Mouse (Mus musculus) forebrain, embryonic 15.5 days (tissue): ENCODE measurements at regions not wholly inside any gene's neighbourhood (a gene's known extent, or its start where the extent isn't known, plus 50 kb on each side); places are given as distances from the start of the nearest gene placed in this dataset.

Source experiments
- ATAC-seq: fragments of 200-750 bp; cut with Nextera tagmentation; replicated peaks from 2 replicates; pipeline ENCODE4 v1.8.0; 2017; ENCODE audit warnings: mild to moderate bottlenecking, moderate TSS enrichment, moderate library complexity
- H3K27ac ChIP-seq: fragments of 300-500 bp; sonication (generic); replicated peaks from 2 replicates; pipeline ENCODE4 v1.5.1; 2015; ENCODE audit warnings: mild to moderate bottlenecking, inconsistent platforms
- H3K27me3 ChIP-seq: fragments of 300-500 bp; sonication (generic); 2 replicates; pipeline ENCODE4 v1.6.1; 2015; ENCODE audit warnings: inconsistent platforms
- H3K36me3 ChIP-seq: fragments of 300-500 bp; sonication (generic); 2 replicates; pipeline ENCODE4 v1.6.1; 2015; ENCODE audit warnings: mild to moderate bottlenecking, inconsistent platforms
- H3K4me1 ChIP-seq: fragments of 300-500 bp; sonication (generic); 2 replicates; pipeline ENCODE4 v1.6.1; 2015; ENCODE audit warnings: inconsistent platforms
- H3K4me2 ChIP-seq: fragments of 300-500 bp; sonication (generic); replicated peaks from 2 replicates; pipeline ENCODE4 v1.6.1; 2015; ENCODE audit warnings: mild to moderate bottlenecking, inconsistent platforms
- H3K4me3 ChIP-seq: fragments of 300-500 bp; sonication (generic); 2 replicates; pipeline ENCODE4 v1.5.1; 2015; ENCODE audit warnings: mild to moderate bottlenecking, inconsistent platforms
- H3K9ac ChIP-seq: fragments of 300-500 bp; sonication (generic); replicated peaks from 2 replicates; pipeline ENCODE4 v1.6.1; 2015; ENCODE audit warnings: mild to moderate bottlenecking, inconsistent platforms
- H3K9me3 ChIP-seq: fragments of 300-500 bp; sonication (generic); 2 replicates; pipeline ENCODE4 v1.6.1; 2016; ENCODE audit warnings: inconsistent platforms
- WGBS: fragments of 180-500 bp; shearing (Covaris S2); methylation state at CpG from one replicate; pipeline ENCODE4 v1.1.7; 2015; ENCODE audit warnings: mixed read lengths; 5-methylcytosine and 5-hydroxymethylcytosine counted together

DNA sequence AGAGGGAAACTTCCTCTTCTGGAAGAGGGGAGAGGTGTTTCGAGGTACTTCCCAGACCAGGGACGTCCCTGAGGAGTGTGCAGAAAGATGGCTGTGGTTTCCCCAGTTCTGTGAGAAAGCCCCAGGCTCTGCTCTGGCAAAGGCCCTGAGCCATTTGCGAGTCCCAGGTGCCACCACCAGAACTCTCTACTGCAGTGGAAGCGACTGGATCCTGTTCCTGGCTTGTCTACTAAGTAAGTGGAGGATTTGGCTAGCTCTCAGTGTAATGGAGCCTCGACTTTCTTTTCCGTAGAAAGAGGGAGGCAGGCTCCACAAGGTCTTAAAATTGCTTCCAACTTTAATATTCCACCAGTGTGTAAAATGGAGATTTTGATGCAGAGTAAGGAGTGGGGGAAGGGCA, 186.1 kb upstream of the Arglu1 start:
- Histone ChIP-seq H3K4me2 (no peak overlapping the region), H3K4me3 (no peak overlapping the region), H3K36me3 (no peaks in the 10 kb centered on the region), H3K9me3 (no peaks in the 10 kb centered on the region), H3K27ac (no peak overlapping the region), H3K27me3 (no peaks in the 10 kb centered on the region), H3K9ac (no peak overlapping the region), H3K4me1 (0 out of 2 replicates have a peak, but pooled peaks cover 4% of the 10 kb centered on the region)
- WGBS: 74% methylated on average over 6 of the region's 6 CpGs
- ATAC-seq: 0 out of 2 replicates have a peak, but pooled peaks have one; percentile 11

DNA sequence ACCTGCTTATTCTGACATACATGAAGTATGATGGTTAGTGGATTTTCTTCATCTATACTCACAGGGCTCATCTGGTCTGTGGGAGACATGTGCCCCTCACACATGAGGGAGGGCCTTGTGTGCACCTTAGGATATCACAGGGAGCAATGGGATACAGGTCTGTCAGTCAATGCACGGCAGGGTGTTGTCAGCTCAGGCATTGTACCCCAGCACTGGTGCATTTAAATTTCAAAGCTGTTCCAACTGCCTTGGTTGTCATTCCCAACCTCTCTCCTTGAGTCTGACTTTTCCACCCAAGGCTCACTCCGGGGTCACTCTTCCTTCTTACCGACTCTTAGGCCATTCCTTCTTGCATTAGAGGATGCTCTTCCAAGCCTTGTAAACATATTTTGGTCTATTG, 181.6 kb upstream of the Arglu1 start:
- H3K4me1 ChIP-seq: 0 out of 2 replicates have a peak, but pooled peaks cover 8% of the 10 kb centered on the region
- no peaks in the 10 kb centered on the region for H3K27me3 ChIP-seq
- no peak overlapping the region for H3K4me3 ChIP-seq
- no peaks in the 10 kb centered on the region for H3K9me3 ChIP-seq
- no peak for ATAC-seq
- H3K4me2 ChIP-seq: no peak overlapping the region
- no peak overlapping the region for H3K9ac ChIP-seq
- 31% methylated on average over 3 of the region's 3 CpGs for WGBS
- H3K36me3 ChIP-seq: no peaks in the 10 kb centered on the region
- no peak overlapping the region for H3K27ac ChIP-seq

DNA sequence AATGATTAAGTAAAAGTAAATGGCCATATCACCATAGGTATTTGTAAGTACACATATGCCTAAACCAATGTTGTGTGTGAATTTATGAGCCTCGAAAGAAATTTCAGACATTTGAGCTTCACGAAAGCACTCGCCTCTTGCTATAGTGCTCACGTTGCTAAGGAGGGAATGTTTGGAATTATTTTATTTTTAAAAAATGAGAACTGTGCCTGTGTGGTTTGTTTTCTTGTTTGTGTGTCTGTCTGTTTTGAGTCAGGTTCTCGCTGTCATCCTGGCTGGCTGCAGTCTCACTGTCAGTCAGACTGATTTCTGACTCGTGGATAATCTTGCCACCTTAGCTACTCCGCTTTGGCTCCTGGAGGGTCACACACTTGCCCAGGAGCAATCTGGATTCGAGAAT, 180.7 kb upstream of the Arglu1 start:
- H3K4me2 ChIP-seq: no peak overlapping the region
- no peak overlapping the region for H3K9ac ChIP-seq
- ATAC-seq: no peak
- no peaks in the 10 kb centered on the region for H3K36me3 ChIP-seq
- no peaks in the 10 kb centered on the region for H3K9me3 ChIP-seq
- WGBS: 47% methylated on average over 8 of the region's 8 CpGs
- 0 out of 2 replicates have a peak, but pooled peaks cover 6% of the 10 kb centered on the region for H3K4me1 ChIP-seq
- no peak overlapping the region for H3K27ac ChIP-seq
- H3K27me3 ChIP-seq: no peaks in the 10 kb centered on the region
- H3K4me3 ChIP-seq: no peak overlapping the region

DNA sequence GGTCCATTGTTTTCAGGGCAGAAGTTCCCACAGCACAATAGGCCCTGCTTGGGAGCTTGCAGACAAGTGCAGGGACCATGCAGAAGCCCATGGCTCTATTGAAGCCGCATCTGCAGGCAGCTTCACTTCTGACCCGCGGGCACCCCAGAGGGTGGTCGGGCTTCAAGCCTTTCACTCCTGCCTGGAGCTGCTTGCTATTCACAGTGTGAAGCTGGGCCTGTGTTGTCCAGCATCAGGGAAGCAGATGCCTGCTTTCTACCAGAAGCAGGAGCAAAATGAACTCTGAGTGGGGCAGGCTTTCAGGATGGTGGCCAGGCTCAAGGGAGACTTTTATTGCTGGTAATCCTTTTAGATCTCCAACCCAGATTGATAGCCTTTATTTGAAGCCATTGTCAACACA, 180.2 kb upstream of the Arglu1 start:
- Histone ChIP-seq H3K9me3 (no peaks in the 10 kb centered on the region), H3K9ac (no peak overlapping the region), H3K4me2 (no peak overlapping the region), H3K27me3 (no peaks in the 10 kb centered on the region), H3K36me3 (no peaks in the 10 kb centered on the region), H3K4me3 (no peak overlapping the region), H3K27ac (no peak overlapping the region), H3K4me1 (0 out of 2 replicates have a peak, but pooled peaks cover 6% of the 10 kb centered on the region)
- ATAC-seq: 0 out of 2 replicates have a peak, but pooled peaks have one; percentile 23
- WGBS: 4% methylated on average over 4 of the region's 4 CpGs

DNA sequence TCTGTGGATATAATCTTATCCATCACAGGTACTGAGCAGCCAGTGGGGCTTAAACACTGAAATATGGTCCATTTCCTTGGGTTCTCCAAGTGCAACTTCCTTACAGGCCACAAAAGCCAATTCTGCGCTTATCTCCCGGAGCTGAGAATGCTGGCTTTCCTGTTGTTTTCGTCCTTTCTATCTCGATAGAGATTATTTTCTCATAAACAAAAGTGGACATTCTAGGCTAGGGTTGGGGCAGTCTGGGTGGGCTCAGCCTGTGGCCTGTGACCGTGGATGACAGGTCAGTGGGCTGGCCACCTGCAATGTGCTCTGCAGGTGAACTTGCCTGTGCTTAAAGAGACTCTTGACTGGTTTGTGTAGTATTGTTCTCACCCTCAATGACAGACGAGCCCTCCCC, 179.0 kb upstream of the Arglu1 start:
- H3K9me3 ChIP-seq: no peaks in the 10 kb centered on the region
- no peak for ATAC-seq
- no peak overlapping the region for H3K4me2 ChIP-seq
- no peak overlapping the region for H3K27ac ChIP-seq
- H3K27me3 ChIP-seq: no peaks in the 10 kb centered on the region
- H3K9ac ChIP-seq: no peak overlapping the region
- H3K36me3 ChIP-seq: no peaks in the 10 kb centered on the region
- WGBS: 47% methylated on average over 6 of the region's 6 CpGs
- H3K4me3 ChIP-seq: no peak overlapping the region
- H3K4me1 ChIP-seq: 0 out of 2 replicates have a peak, but pooled peaks cover 6% of the 10 kb centered on the region

DNA sequence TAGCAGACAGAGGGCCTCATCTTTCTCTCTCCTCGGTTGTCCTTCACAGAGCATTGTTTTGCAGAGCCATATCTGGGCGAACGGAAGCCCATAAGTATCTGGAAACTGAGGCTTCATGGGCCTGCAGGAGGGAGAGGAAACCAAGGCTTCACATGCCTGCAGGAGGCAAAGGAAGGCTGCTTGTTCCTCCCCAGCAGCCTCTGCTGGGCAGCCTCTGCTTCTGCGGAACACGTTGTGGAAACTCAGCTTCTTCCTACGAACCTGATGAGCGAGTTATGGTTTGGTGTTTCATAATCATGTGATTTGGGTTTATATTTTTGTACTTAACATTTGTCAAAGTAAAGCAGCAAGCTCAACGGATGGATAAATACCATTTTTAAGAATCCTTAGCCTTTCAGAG, 177.6 kb upstream of the Arglu1 start:
- H3K27ac ChIP-seq: no peak overlapping the region
- H3K9me3 ChIP-seq: no peaks in the 10 kb centered on the region
- H3K4me2 ChIP-seq: no peak overlapping the region
- no peak overlapping the region for H3K9ac ChIP-seq
- no peak overlapping the region for H3K4me3 ChIP-seq
- 64% methylated on average over 8 of the region's 8 CpGs for WGBS
- ATAC-seq: no peak
- no peaks in the 10 kb centered on the region for H3K36me3 ChIP-seq
- no peaks in the 10 kb centered on the region for H3K27me3 ChIP-seq
- 0 out of 2 replicates have a peak, but pooled peaks cover 6% of the 10 kb centered on the region for H3K4me1 ChIP-seq

DNA sequence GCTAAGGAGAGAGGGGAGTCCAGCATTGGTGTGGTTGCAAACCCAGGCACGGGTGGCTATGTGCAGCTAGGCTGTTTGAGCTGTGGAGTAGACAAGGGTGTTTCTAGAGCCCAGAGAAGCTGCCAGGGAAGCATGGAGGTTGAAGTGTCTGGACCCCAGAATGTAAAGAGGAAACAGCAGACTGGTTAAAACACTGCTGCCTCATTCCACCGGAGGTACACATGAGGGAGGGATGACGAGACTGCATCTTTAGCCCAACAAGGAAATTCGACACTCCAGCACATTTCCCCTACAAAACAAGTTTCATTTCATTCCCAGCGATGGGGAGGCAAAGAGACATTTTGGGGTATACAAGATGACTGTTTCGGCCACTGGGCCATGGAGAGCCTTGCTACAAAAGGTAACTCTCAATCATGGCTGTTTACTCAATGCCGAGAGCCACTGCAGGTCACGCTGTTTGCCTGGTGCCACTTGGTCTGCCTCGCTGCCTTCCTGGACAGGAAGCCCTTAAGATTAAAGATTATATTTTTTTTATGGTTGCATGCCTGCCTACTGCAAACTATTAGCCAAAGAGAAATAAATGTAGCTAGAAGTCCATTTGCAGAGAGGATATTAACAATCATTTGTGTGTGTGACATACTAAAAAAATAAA, 176.9 kb upstream of the Arglu1 start:
- no peak overlapping the region for H3K4me2 ChIP-seq
- H3K27ac ChIP-seq: no peak overlapping the region
- ATAC-seq: no peak
- no peak overlapping the region for H3K4me3 ChIP-seq
- no peak overlapping the region for H3K9ac ChIP-seq
- H3K36me3 ChIP-seq: no peaks in the 10 kb centered on the region
- no peaks in the 10 kb centered on the region for H3K9me3 ChIP-seq
- 0 out of 2 replicates have a peak, but pooled peaks cover 6% of the 10 kb centered on the region for H3K4me1 ChIP-seq
- WGBS: 71% methylated on average over 9 of the region's 9 CpGs
- no peaks in the 10 kb centered on the region for H3K27me3 ChIP-seq

DNA sequence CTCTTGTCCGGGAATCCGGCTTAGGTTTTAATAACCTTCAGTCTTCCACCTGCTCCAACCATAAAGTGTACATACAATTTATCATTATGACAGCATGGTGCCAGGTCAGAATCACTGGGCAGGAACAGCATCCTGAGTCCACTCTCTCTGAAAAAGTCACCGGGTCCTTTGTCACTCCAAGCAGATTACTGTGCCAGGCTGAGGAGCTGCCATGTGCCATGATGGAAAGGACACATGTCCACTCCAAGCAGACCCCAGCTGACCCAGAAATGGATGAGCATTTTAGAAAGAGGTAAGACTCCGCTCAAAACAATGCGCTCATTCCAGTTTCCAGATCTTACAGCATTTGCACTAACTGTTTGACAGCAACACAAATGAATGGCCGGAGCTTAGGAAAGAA, 172.4 kb upstream of the Arglu1 start:
- Histone ChIP-seq H3K27ac (no peak overlapping the region), H3K27me3 (no peaks in the 10 kb centered on the region), H3K36me3 (no peaks in the 10 kb centered on the region), H3K4me2 (no peak overlapping the region), H3K9ac (no peak overlapping the region), H3K9me3 (no peaks in the 10 kb centered on the region), H3K4me3 (no peak overlapping the region), H3K4me1 (no peaks in the 10 kb centered on the region)
- 91% methylated on average over 6 of the region's 6 CpGs for WGBS
- ATAC-seq: no peak

DNA sequence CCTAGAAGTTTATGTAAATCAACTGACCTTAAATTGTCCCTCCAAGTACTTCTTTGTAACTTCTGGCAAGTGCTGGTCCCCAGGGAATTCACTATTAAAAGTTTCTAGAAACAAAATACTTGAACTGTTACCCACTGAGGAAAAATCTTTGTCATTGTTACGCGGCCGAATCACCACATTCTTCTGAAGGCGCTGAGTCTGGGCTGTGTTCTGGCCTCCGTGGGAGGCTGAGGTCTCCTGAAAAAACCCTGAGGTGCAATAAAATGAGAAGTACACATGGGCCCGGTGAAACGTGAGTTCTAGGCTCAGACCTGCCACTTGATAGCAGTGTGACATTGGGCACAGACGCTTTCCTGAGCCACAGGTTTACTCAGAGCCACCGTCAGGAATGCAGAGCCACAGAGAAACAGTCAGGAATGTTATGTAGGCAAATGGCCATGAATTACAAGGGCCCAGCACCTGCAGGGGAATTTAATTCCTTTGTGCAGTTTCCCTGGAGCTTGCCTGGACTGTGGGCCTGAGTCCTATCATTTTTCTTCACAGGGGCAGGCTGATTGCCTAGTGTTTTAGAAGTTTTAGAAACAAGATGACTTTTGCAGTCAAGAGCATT, 171.1 kb upstream of the Arglu1 start:
- Histone ChIP-seq H3K4me2 (no peak overlapping the region), H3K4me3 (no peak overlapping the region), H3K36me3 (no peaks in the 10 kb centered on the region), H3K27me3 (no peaks in the 10 kb centered on the region), H3K27ac (no peak overlapping the region), H3K4me1 (no peaks in the 10 kb centered on the region), H3K9me3 (no peaks in the 10 kb centered on the region), H3K9ac (no peak overlapping the region)
- no peak for ATAC-seq
- 62% methylated on average over 9 of the region's 9 CpGs for WGBS

DNA sequence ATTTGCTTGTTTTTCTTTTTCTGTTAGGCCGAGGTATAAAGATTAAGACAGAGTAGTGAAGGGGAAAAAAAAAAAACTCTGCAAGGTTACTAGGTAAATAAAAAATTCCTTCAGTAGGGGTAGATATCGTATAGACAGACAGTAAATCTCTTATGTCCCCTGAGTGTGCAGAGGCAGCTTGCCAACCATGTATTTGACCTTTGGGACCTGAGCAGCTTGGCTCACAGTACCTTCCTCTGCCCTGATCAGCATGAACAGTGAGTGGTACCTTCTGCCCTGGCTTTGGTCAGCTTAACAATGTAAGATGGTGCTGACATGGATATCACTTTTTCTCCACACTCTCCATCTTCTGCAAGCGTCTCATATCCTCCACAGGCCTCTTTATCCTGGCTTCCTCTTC, 168.3 kb upstream of the Arglu1 start:
- Histone ChIP-seq H3K9ac (no peak overlapping the region), H3K27ac (no peak overlapping the region), H3K27me3 (no peaks in the 10 kb centered on the region), H3K4me3 (no peak overlapping the region), H3K4me1 (no peaks in the 10 kb centered on the region), H3K36me3 (no peaks in the 10 kb centered on the region), H3K4me2 (no peak overlapping the region), H3K9me3 (no peaks in the 10 kb centered on the region)
- ATAC-seq: no peak
- WGBS: 80% methylated on average over 3 of the region's 3 CpGs

DNA sequence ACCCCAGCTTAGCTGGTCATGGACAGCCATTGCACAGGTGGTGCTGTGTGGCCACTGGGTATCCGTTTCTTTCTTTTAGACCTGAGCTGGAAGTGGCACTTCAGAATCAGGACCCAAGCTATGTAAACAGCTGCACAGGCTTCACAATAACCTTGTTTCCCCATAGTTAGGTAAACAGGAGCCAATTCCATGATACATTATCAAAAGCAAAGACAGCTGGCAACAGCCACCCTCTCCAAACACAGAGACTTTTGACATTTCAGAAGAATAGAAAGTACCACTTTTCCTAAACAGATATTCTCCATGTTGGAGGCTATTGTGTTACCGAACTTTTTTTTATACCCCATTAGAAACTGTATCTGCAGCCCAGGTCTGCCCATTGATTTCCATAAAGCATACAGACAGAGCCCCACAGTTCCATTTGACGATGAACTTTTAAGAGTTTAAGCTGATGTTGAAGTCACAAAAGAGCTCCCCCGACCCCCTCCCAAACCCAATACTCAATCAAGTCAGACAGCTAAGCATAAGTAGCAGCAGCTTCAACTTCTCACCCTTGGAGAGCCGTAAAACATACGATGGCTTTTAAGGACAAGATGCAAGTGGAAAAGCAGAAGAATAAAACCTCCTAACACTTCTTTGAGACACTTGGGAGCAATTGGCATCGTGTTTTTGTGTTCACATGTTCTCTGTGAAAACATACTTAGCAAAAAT, 162.5 kb upstream of the Arglu1 start:
- no peak overlapping the region for H3K4me3 ChIP-seq
- no peak overlapping the region for H3K4me2 ChIP-seq
- H3K4me1 ChIP-seq: 0 out of 2 replicates have a peak, but pooled peaks cover 6% of the 10 kb centered on the region
- H3K9ac ChIP-seq: no peak overlapping the region
- no peak overlapping the region for H3K27ac ChIP-seq
- H3K9me3 ChIP-seq: no peaks in the 10 kb centered on the region
- no peaks in the 10 kb centered on the region for H3K36me3 ChIP-seq
- no peaks in the 10 kb centered on the region for H3K27me3 ChIP-seq
- WGBS: 33% methylated on average over 7 of the region's 7 CpGs
- no peak for ATAC-seq

DNA sequence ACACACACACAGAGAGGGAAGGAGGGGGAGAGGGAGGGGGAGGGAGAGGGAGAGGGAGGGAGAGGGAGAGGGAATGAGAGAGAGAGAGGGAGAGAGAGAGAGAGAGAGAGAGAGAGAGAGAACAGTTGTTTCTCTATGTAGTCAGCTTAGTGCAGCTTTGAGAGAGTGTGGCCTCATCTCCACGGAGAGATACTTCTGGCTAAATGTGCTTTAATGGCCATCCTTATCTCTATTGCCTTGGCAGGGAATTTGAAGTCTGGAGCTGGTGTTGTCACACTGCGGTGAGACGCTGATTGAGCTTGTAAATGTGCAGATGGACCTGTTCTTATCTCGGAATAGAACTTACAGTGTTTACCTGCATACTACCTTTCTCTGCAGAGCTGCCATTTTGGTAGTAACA, 160.9 kb upstream of the Arglu1 start:
- WGBS: 84% methylated on average over 4 of the region's 4 CpGs
- H3K9me3 ChIP-seq: no peaks in the 10 kb centered on the region
- H3K4me2 ChIP-seq: no peak overlapping the region

More for the DNA sequence above, 160.9 kb upstream of the Arglu1 start:
- Histone ChIP-seq H3K27me3 (no peaks in the 10 kb centered on the region), H3K9ac (no peak overlapping the region), H3K4me3 (no peak overlapping the region), H3K4me1 (0 out of 2 replicates have a peak, but pooled peaks cover 6% of the 10 kb centered on the region), H3K27ac (no peak overlapping the region), H3K36me3 (no peaks in the 10 kb centered on the region)
- ATAC-seq: no peak
